Mouse (Mus musculus): Measurements from ENCODE around the gene Sptlc2. TPM values are rescaled to one million over a fixed set of nuclear protein-coding genes. Genes with fewer than 3 reads are reported as not detected.
"Not testable (repeated sequence)": the region's sequence is repeated elsewhere in the genome, so short reads cannot be mapped to it uniquely, and the experiment has no call there.

The Sptlc2 gene
- polyA plus RNA-seq, 1 experiment from 2014 or later: 131 TPM

- no peak overlapping the region for H3K4me3 ChIP-seq (replicated peaks; ENCODE audit: low read depth, low read length)
- DNase-seq (ENCODE audit: low spot score): no peak
- H3K9ac ChIP-seq (ENCODE audit: low read depth, low read length): no peak overlapping the region
- H3K4me2 ChIP-seq (ENCODE audit: low read length): no peak overlapping the region
- no peak for TF ChIP-seq CTCF (IDR thresholded peaks at IDR 0.05; ENCODE audit: low read depth)
- no peak overlapping the region for H3K27ac ChIP-seq
- H3K36me3 ChIP-seq (ENCODE audit: insufficient read depth, low read length): 0 out of 2 replicates have a peak, but pooled peaks cover 10% of the 10 kb centered on the region
- no peaks in the 10 kb centered on the region for H3K9me3 ChIP-seq (replicated peaks; ENCODE audit: low read length)
- ATAC-seq (replicated peaks; ENCODE audit: low FRiP score, low read depth): peak; percentile 43
- H3K4me1 ChIP-seq (replicated peaks; ENCODE audit: insufficient read depth, low read length): peaks cover 10% of the 10 kb centered on the region; the same call in 1 of the 2 replicates
- WGBS: 27% methylated on average over 3 of the region's 3 CpGs
- H3K27me3 ChIP-seq (ENCODE audit: insufficient read depth, low read length): no peaks in the 10 kb centered on the region
These were observed 108.8 kb downstream of the Sptlc2 start for GRCm38 (mm10) chr12:87279350-87279749.

DNA sequence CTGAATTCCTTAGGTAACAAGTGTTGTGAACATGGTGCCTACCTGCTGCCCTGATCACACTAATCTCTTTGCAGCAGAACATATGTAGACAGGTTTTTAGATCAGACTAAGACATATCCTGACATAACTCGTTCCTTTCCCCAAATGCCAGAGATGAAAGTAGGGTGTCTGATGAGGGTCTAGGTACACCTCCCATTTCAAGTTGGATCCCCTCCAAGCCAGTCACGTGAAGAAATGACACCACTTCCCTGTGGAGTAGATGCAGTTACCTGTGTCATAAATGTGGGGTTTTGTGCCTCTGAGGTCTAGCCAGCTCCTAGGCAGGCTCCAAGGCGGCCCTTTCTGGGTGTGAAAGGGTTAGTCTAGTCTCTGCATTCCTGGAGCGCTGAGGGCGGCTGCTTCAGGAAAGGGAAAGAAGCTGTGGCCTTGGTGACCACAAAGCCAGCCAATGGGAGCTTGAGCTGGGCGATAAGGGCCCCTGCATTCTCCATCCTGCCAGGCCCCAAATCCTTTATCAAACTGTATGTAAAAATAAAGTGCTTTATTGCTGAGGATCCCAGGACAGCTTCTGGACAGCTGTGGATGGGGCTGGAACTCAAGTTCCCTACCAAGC, 109.9 kb downstream of the Sptlc2 start:
- DNase-seq (ENCODE audit: low spot score): peak; percentile 51

GRCm38 (mm10) chr12:87277251-87277650, 110.9 kb downstream of the Sptlc2 start:
- DNase-seq (ENCODE audit: low spot score); H3K9ac ChIP-seq (ENCODE audit: low read depth, low read length); H3K9me3 ChIP-seq (replicated peaks; ENCODE audit: low read length); ATAC-seq (replicated peaks; ENCODE audit: low FRiP score, low read depth); H3K4me1 ChIP-seq (replicated peaks; ENCODE audit: insufficient read depth, low read length); H3K4me2 ChIP-seq (ENCODE audit: low read length); H3K4me3 ChIP-seq (replicated peaks; ENCODE audit: low read depth, low read length); H3K27ac ChIP-seq; H3K27me3 ChIP-seq (ENCODE audit: insufficient read depth, low read length): not testable (repeated sequence)
- H3K36me3 ChIP-seq (ENCODE audit: insufficient read depth, low read length): peaks cover 23% of the 10 kb centered on the region; the same call in 1 of the 2 replicates
- 81% methylated on average over 4 of the region's 4 CpGs for WGBS

More for the DNA sequence above, 109.9 kb downstream of the Sptlc2 start:
- Histone ChIP-seq H3K27me3 (ENCODE audit: insufficient read depth, low read length) (no peaks in the 10 kb centered on the region), H3K9ac (ENCODE audit: low read depth, low read length) (no peak overlapping the region), H3K4me2 (ENCODE audit: low read length) (no peak overlapping the region), H3K9me3 (replicated peaks; ENCODE audit: low read length) (no peaks in the 10 kb centered on the region), H3K4me3 (replicated peaks; ENCODE audit: low read depth, low read length) (no peak overlapping the region), H3K27ac (no peak overlapping the region), H3K4me1 (replicated peaks; ENCODE audit: insufficient read depth, low read length) (peaks cover 10% of the 10 kb centered on the region; the same call in 1 of the 2 replicates), H3K36me3 (ENCODE audit: insufficient read depth, low read length) (peaks cover 13% of the 10 kb centered on the region; the same call in 1 of the 2 replicates)
- WGBS: 19% methylated on average over 6 of the region's 6 CpGs
- no peak for TF ChIP-seq CTCF (IDR thresholded peaks at IDR 0.05; ENCODE audit: low read depth)
- ATAC-seq (replicated peaks; ENCODE audit: low FRiP score, low read depth): no peak

GRCm38 (mm10) chr12:87274853-87275831, 113.0 kb downstream of the Sptlc2 start:
- no peak overlapping the region for H3K4me3 ChIP-seq (replicated peaks; ENCODE audit: low read depth, low read length)
- H3K4me2 ChIP-seq (ENCODE audit: low read length): no peak overlapping the region
- H3K36me3 ChIP-seq (ENCODE audit: insufficient read depth, low read length): peaks cover 34% of the 10 kb centered on the region
- H3K9me3 ChIP-seq (replicated peaks; ENCODE audit: low read length): no peaks in the 10 kb centered on the region
- H3K27me3 ChIP-seq (ENCODE audit: insufficient read depth, low read length): no peaks in the 10 kb centered on the region
- H3K4me1 ChIP-seq (replicated peaks; ENCODE audit: insufficient read depth, low read length): peaks cover 10% of the 10 kb centered on the region; the same call in 1 of the 2 replicates
- no peak overlapping the region for H3K27ac ChIP-seq
- ATAC-seq (replicated peaks; ENCODE audit: low FRiP score, low read depth) (no peak), DNase-seq (ENCODE audit: low spot score) (no peak)
- no peak for TF ChIP-seq CTCF (IDR thresholded peaks at IDR 0.05; ENCODE audit: low read depth)
- 89% methylated on average over 9 of the region's 9 CpGs for WGBS
- H3K9ac ChIP-seq (ENCODE audit: low read depth, low read length): no peak overlapping the region

GRCm38 (mm10) chr12:87267682-87268081, 120.5 kb downstream of the Sptlc2 start:
- no peaks in the 10 kb centered on the region for H3K9me3 ChIP-seq (replicated peaks; ENCODE audit: low read length)
- peak; percentile 63 for TF ChIP-seq CTCF (IDR thresholded peaks at IDR 0.05; ENCODE audit: low read depth)
- H3K27ac ChIP-seq: no peak overlapping the region
- H3K9ac ChIP-seq (ENCODE audit: low read depth, low read length): peak overlapping the region; percentile 72; the same call in 1 of the 2 replicates
- peak; percentile 72 for DNase-seq (ENCODE audit: low spot score)
- no peak for ATAC-seq (replicated peaks; ENCODE audit: low FRiP score, low read depth)
- H3K27me3 ChIP-seq (ENCODE audit: insufficient read depth, low read length): no peaks in the 10 kb centered on the region
- peak overlapping the region; percentile 76 for H3K4me3 ChIP-seq (replicated peaks; ENCODE audit: low read depth, low read length)
- H3K36me3 ChIP-seq (ENCODE audit: insufficient read depth, low read length): peaks cover 26% of the 10 kb centered on the region
- WGBS: 21% methylated on average over 4 of the region's 4 CpGs
- 0 out of 2 replicates have a peak, but pooled peaks cover 6% of the 10 kb centered on the region for H3K4me1 ChIP-seq (replicated peaks; ENCODE audit: insufficient read depth, low read length)
- H3K4me2 ChIP-seq (ENCODE audit: low read length): peak overlapping the region; percentile 86
